Mouse (Mus musculus) cerebellum, adult 8-10 months (tissue): ENCODE results near the gene Ets1.

ENCODE experiments used
- DNase-seq: peaks from one replicate; pipeline ENCODE4 v3.0.0; 2022

Gene Ets1

DNA sequence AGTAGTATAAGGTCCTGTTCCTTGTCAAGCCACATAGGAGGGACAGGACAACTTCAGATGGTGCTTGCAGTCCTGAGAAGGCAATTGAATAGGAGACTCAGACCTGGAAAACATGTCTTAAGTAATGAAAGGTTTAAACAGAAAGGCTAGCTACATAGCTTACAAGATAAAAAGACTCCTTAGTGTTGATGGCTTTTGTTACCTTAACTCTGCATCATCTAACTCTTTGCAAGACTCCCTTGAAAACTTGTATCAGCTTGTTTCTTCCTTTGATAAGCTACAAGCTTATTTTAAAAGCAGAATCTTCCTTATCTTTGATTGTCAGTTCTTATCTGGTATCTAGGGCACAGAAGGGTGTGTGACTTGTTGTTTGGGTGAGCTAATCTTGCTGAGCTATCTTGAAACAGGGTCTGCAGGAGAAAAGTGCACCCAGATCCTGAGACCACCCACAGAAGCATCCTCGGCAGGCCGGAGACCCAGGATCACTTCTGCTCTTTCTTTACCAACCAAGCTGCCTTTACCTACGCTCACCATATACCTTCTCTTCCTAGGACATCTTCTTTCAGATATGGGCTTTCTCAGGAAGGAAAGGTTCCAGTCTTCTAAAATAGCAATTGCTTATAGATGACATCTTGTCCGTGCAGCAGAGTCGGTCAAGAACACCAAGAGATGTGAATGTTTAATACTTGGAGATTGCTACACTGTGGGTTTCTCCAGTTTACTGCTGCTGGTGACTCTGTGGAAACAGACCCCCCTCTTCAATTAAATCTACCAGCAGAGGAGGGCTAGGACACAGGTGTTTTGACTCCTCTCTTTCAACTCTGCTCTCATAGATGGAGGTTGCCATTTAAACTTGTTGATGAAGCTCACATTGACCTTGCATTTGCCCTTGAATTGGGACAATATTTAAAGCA is 19.2 kb upstream of the Ets1 start:
- DNase-seq: no peak

DNA sequence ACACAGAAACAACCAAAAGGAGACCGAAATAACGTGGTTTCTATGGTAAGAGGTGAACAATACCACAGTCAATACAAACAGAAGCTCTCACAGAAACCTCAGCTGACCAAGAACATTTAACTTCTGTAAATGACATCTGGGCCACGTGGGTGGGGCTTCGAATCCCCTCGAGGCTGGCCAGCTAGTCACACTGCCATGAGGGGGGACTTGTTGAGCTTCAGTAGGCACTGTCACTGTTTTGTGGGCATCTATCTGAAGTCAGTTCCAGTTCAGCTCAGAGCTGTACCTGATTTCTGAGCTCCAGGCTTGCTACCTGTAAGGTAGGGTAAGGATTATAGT is 18.6 kb upstream of the Ets1 start:
- DNase-seq: no peak

DNA sequence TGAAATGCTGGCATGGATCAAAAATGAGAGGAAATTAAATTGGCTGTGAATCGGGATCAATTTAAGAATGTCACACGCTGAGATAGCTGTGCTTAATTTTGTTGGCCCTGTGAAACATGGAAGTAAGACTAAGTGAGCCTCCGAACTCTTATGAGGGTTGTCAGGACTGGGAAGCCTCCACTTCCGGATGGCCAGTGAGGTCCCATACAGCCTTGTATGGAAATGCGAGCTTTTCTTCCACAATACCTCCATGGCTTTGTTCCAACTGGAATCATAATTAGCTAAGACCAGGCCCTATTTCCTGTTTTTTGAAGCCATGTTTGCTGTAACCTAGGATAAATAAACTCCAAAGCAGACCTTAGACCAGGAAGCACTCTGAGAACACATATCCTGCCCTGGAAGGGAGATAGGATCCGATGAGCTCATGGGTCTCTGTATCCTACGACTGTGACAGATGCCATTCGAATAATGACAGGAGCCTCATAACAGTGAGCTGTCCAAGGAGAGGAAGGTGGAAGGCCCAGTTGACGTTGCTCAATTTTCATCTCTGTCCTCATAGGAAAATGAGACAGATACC is 17.4 kb upstream of the Ets1 start:
- no peak for DNase-seq

DNA sequence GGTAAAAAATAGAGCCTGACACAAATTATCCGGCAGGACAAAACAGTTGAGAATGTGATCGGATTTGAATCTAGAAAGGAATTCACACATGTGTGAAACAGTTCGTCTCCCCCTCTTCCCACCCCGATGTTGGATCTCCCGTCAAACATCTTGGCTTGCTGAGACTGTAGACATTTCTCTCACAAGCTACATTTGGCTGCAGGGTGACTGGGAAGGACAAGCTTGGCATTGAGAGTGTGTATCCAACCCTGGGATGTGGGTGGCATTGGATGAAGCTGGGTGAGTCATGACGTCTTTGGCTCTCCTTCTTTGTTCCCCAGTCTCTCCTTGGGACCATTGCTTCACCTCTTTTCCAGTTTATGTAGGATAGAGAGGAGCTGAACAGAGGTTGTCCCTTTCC is 16.4 kb upstream of the Ets1 start:
- DNase-seq: no peak

DNA sequence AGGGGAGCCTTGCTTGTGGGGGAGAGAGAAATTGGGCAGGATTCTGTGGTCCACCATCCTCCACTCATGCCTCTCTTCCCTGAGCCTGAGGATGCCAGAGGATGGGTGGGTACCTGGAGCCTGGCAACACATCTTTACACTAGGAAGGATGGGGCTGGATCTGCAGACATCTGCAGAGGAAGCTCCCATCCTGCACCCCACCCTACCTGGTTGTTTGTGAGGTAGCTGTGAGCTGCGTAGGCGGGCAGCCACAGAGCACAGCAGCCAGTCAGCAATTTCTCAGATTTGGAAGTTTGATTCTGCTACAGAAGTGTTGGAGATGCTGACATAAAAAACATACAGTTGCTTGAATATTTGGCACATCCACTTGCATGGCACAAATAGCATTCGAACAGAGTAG is 15.6 kb upstream of the Ets1 start:
- no peak for DNase-seq

DNA sequence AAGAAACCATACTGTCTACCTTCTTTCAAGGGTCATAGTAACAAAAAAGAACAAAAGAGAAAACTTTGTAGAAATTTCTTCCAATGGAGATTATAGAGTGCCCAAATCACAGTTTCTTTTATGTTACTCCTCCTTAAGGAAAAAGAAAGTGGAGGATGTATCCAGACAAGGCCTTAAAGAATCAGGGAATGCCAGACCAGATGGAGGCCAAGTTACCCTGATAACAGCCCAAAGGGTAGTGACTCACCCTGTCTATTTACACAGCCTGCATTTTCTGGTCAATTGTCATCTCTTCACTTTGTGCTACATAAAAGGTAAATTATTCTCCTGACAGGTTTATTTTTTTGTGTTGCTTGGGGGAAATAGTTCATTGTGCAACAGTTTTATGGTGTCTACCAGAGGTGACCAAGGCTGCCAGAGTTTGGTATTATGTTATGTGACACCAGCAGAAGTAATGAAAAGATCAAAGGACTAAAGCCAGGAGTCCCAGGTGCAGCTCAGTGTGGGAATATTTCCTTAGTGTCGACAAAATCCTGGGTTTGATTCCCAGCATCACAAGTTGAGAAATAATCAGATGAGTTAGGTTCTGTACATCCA is 6.5 kb upstream of the Ets1 start:
- DNase-seq: no peak

DNA sequence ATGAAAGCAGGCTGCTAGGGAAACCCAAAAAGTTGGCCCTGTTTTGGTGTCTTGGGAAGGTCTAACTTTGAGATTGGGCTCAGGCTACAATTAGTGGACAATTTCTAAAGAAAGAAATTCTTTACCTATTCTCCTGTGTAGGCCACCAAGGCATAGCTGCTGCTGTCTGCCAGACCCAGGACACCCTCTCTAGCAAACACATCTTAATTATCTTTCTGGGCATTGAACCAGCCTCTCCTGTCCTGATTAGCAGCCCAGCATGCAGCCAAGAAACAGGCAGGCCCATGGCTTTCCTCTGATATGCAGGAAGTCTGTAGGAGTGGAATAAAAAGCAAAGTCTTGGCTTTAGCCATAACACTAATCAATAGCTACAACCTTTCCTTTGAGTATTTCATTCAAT is 4.7 kb upstream of the Ets1 start:
- no peak for DNase-seq

DNA sequence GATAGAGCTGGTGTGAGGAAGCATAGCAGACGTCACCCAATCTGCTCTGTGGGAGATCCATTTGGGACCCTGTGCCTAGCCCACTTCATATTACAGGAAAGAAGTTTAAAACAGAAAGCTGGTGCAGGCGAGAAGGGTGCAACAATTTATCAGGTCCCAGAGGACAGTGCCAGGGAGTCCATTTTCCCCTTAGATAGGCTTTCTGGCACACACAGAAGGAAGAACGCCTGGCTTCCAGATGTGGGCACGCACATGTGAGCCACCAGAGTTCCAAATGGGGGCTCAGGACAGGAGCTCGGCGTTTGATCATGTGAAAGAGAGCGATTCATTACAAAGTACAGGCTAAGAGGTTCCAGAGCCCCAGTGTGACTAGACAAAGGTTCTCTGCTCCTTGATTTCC is 3.8 kb upstream of the Ets1 start:
- no peak for DNase-seq

DNA sequence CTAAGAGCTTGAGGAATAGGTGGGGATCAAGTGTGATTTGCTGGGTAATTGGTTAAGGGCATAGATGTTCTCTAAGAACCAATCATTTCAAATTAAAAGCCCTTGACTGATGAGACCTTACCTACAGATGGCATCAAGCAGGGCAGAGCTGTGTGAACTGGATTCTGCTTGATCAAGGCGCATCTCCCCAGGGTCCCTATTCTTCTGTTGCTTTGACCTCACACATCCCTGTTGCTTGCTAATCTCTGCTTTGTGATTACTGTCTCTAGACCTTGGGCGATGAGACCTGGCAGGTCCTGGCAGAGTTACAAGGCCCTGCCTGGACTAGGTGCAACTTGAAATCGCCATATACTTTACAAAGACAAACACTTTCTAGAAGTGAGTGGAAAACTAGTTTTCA is 9.0 kb downstream of the Ets1 start:
- DNase-seq: no peak

DNA sequence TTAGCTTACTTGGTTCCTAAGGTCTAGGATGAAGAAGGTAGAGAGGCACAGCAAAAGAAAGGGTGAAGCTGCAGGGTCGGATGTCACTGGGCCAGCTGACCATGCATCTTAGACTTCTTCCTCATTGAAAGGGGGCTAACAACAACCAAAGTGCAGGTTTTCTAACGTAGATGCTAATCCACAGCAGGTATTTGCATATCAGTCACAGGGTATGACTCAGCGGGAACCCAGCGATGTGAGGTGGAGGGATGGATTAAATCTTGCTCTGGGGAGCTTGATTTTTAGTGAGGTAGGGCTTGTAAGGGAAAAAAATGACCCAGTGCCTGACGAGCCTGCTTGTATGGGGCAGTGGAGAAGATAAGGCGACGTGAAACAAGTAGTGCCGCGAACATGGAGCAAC is 9.5 kb downstream of the Ets1 start:
- no peak for DNase-seq

DNA sequence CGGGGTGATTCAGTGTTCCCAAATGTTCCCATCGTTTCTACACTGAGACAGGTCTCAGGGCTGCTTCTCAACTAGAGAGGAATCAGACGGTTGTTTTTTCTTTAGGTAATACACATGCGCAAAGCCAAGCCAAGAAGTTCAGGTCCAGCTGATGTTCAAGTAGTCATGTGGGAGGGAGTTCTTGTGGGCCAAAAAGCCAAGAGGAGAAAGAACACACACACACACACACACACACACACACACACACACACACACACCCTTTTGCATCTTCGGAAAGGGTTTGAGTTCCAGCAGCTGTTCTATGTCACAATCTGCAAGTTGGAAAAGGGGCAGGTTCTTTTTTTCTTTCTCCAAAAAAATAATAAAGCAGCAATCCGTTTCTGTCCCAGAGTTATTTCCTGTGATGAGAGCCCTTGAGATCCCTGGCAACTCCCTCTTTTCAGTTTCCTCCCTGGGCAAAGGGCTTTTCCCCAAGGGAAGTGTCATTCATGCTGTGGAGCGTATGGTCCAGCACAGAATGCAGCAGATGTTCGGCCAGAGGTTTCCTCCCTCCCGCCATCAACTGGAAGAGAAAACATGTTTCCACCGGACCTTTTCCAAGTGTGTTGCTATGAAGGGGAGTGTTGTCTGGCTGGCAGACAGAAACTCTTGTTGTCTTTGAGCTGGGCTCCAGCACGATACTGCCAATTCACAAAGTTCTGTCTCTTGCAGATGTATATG is 10.7 kb downstream of the Ets1 start:
- DNase-seq: no peak

DNA sequence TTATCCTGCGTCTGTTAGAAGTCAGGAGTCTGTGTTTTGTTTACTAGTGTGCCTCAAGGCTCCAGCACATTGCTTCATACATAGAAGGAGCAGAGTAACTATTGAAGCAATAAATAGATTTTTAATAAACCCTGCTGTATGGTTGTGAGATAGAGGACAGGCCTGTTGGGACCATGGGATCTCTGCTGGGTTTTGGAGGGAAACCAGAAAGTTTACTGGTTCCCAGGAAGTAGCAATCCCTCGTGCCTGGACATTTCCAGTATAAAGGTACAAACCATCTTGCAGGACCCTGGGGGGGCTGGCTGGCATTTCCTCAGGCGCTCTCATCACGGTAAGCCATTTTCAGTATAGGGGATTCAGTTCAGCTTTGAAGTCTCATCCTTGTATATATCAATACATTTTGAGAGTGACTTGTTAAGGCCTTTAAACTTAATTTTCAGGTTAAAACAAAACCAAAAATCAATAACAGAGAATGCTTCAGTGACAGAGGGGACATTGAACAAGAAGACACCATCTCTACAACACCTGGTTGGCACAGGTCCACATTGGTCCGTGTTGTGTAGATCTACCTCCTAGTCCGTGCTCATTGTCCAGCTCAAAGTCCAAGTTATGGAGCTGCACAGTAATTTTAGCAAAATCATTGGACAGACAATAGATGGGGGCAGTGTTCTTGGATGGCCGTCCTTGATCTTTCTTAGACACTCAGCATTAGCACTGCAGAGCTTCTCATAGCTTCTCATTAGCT is 11.7 kb downstream of the Ets1 start:
- no peak for DNase-seq

DNA sequence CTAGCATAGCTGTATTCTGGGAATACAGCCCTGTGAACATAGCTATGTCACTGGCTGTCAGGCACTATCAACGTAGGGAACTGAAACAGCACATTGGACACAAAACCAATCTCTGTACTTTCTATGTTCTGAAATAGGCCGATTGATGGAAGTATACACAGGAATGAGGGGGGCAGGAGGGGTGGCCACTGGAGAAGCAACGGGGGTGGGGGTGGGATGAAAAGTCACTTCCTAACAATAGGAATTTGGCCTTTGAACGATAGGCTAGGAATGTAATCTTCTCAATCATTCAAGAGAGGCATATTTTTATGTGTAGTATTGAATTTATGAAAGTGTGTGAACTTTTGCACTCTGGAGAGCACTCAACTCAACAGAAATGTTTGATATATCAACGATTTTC is 12.3 kb downstream of the Ets1 start:
- no peak for DNase-seq

DNA sequence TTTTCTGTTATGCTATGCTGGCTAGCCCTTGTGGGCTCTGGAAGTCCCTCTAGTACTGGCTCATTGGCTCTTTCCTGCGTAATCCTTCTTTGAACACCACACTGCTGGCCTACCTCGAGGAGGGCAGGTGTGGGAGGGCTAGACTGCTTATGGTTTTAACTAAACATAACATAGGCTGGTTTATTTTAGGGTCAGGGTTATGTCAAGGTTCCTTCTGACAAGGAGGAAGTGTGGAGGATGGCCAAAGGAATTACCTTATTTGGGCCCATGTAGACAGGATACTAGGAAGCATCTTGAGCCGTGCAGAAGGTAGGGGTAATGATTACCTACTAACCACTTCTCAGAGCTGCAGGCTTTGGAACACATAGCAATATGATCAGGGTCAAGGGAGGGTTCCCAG is 14.7 kb downstream of the Ets1 start:
- no peak for DNase-seq

DNA sequence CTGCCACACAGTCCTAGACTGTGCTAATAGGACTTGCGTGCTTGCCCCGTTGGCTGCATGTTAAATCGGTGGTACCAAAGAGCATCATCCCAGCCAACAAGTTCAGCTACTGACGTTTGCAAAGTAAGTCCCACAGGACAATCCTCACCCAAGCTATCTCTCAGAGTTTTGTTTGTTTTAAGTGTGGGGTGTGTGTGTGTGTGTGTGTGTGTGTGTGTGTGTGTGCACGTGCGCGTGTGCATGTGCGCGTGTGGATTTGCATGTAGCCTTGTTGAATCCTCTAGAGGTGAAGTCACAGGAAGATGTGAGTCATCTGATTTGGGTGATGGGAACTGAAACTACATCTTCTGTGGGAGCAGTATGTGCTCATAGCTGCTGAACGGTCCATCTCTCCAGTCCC is 16.1 kb downstream of the Ets1 start:
- no peak for DNase-seq

DNA sequence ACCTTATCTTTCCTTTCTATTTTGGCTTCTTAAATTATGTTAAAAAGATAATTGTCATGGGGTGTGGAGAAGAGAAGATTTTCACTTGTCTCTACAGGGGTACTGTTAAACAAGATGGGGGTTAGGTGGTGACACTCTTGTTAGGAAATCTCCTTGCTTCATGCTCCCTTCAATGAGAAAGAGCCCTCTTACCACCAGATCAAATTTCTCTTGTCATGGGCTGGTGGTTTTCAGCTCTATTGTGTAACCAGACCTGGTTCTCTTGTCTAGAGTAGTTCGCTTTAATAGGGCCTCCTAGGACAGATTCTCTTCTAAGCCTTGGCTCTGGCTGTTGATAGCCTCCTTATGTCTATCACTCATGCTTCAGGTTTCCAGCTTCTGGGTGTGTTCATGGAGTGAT is 18.3 kb downstream of the Ets1 start:
- DNase-seq: no peak

DNA sequence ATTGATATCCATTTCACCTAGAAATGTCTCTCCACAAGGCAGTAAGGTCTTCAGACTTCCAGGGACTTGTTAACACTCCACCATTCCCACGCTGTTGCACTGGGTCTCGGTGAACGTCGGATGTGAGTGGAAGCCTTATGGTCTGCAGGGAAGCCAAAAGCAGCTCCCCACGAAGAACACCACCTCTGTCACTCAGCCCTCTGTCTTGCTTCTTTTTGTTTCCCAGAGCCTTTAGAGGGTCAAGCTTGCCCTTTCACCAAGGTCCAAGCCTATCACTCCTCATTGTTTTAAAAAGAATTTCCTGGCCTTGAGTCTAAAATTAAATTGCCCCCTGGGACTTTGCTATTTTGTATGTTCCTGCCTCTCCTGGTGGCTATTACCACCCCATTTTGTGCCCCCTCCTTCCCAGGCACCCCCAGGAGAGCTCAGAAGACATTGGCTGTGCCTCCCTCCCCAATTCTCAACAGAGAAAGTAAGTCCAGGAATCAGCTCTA is 20.4 kb downstream of the Ets1 start:
- DNase-seq: no peak

DNA sequence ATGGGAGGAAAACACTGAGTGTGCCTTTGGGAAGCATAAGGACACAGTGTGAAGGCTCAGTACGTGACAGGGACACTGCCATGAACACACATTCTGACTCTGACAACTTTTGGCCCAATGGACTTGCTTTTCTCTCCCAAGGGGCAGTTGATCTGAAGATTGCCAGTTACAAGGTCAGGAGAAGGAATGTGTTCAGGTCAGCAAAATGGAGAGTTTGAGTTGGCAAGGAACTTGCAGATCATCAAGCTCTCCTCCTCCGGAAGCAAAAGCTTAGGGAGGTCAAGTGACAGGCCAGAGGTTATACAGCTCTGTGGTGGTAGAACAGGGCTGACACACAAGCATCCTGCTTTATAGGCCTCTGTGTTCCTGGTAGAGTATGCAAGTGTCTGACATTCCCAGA is 21.1 kb downstream of the Ets1 start:
- DNase-seq: no peak

DNA sequence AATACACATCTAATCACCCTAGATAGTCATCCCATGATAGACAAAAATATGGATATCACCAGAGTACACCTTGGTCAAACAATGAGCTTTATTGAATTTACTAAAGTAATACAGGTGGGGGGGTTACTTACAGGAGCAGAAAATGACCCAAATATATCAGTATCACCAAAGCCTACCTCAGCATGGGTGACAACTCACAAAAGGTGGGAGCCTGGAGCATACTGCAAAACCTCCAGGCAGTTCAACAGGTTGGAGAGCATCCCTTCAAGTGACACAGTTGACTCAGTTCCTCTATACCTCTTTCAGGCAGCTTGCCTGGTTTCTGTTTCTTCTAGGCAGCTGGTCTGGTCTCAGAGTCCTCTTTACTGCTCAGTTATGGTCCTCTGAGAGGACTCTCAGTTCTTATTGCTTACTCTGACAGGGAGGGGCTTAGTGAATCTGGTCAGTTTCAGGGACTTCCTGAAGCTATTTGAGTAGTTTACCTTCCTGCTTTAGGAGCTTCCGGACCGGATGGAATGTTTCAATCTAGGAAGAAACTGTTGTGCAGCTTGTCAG is 24.5 kb downstream of the Ets1 start:
- no peak for DNase-seq

DNA sequence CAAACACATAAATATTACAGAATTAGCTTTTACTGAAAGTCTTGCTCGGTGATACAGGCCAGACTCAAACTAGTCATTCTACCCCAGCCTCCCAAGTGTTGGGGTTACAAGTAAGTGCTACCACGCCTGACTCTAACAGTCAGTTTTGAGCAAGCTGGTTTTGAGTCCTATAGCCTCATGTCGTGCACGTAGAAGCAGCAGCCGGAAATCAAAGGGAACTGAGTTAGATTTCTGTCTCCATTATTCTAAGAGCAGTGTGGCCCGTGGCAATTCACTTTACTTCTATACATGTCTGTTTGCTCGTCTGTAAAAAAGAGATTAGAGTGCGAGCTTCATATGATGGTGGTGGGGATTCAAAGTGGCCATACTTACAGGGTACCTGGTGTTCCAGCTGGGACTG is 25.1 kb downstream of the Ets1 start:
- DNase-seq: no peak

DNA sequence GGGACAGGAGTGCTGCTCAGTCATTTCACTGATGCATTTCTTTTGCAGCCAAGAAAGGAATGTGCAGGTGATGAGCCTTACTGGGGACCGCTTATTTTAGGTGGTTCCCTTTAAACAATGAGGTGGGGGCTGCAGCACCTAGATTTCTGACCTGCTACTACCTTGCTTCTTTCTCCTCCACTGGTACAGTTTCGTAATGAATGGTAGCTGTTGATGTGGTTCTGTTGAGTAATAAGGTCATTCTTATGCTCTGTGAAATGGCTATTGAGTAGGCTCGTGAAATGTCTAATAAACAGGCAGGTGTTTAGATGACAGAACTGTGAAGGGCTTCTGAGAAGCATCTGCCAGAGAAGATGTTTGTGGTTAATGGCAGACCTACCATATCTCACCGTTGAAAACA is 25.5 kb downstream of the Ets1 start:
- no peak for DNase-seq
